Mouse (Mus musculus) lung, embryonic 14.5 days (tissue): ENCODE results near the gene Olfr450. TPM values are rescaled to one million over a fixed set of nuclear protein-coding genes. Genes with fewer than 3 reads are reported as not detected.

ENCODE experiments used
- ATAC-seq: fragments of 200-750 bp; cut with Nextera tagmentation; 2 replicates; pipeline ENCODE4 v1.8.0; 2017; ENCODE audit warnings: mild to moderate bottlenecking, moderate TSS enrichment, moderate library complexity; ENCODE audit not compliant: insufficient read depth
- DNase-seq: peaks from one replicate; pipeline ENCODE4 v3.0.0-alpha.2; 2015
- H3K27ac ChIP-seq: fragments of 300-500 bp; sonication (generic); 2 replicates; pipeline ENCODE4 v1.5.1; 2014; ENCODE audit warnings: low read depth, mild to moderate bottlenecking, moderate library complexity
- H3K27me3 ChIP-seq: fragments of 300-500 bp; sonication (generic); 2 replicates; pipeline ENCODE4 v1.6.1; 2014; ENCODE audit warnings: low read length, control low read depth; ENCODE audit not compliant: insufficient read depth
- H3K36me3 ChIP-seq: fragments of 300-500 bp; sonication (generic); 2 replicates; pipeline ENCODE4 v1.6.1; 2014; ENCODE audit warnings: control low read depth; ENCODE audit not compliant: insufficient read depth
- H3K4me1 ChIP-seq: fragments of 300-500 bp; sonication (generic); 2 replicates; pipeline ENCODE4 v1.6.1; 2014; ENCODE audit warnings: antibody characterized with exemption, control low read depth; ENCODE audit not compliant: insufficient read depth
- H3K4me2 ChIP-seq: fragments of 300-500 bp; sonication (generic); 2 replicates; pipeline ENCODE4 v1.6.1; 2014; ENCODE audit warnings: mild to moderate bottlenecking
- H3K4me3 ChIP-seq: fragments of 300-500 bp; sonication (generic); 2 replicates; pipeline ENCODE4 v1.5.1; 2014; ENCODE audit warnings: low read depth, low read length
- H3K9ac ChIP-seq: fragments of 300-500 bp; sonication (generic); 2 replicates; pipeline ENCODE4 v1.6.1; 2014
- H3K9me3 ChIP-seq: fragments of 300-500 bp; sonication (generic); 2 replicates; pipeline ENCODE4 v1.6.1; 2016; ENCODE audit warnings: low read depth, low read length, control low read depth
- CTCF ChIP-seq: IDR thresholded peaks from 2 replicates; pipeline ENCODE4 v1.5.1; 2016; ENCODE audit warnings: antibody characterized with exemption, low read depth
- WGBS: fragments of 180-500 bp; shearing (Covaris S2); extraction: QIAGEN DNeasy Blood & Tissue Kit; methylation state at CpG from one replicate; pipeline ENCODE4 v1.1.7; 2014; 5-methylcytosine and 5-hydroxymethylcytosine counted together
- polyA plus RNA-seq: library from polyadenylated mRNA; unstranded; fragments of >200 nt; fragmentation: Nextera tagmentation; extraction: Ambion mirVana; gene quantifications from 2 replicates; pipeline ENCODE4 v1.2.1, GENCODE M21; 2014

Olfr450 gene
- polyA plus RNA-seq, 1 experiment from 2014 or later, result not detected

DNA sequence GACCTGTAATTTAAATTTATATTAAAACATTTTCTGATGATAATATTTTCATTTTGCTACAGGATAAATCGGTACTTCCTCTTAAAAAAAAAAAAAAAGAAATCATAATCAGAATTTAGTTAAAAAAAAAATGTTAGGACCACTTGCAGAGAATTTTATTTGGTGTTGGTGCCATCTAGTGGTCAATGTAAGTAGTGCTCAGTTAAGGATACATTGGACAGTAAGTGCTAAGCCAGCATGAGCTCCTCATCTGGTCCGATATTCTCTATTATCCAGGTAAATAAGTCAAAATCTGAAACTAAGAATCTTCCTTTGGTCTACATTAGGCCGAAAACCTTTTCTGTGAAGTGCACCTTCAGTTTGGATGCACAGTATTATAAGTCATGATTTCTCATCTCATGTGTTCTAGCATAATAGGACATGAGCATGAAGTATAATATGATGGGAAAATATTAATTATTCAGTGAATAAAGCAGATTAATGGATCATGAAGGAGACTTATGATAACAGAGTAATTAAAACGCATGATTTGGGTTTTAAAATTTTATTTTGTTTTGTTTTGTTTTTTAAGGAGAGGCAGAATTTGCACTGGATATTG, 48.6 kb downstream of the Olfr450 start:
- no peaks in the 10 kb centered on the region for H3K4me1 ChIP-seq
- H3K4me2 ChIP-seq, result no peak overlapping the region
- H3K4me3 ChIP-seq, result no peak overlapping the region
- no peaks in the 10 kb centered on the region for H3K9me3 ChIP-seq
- no peaks in the 10 kb centered on the region for H3K36me3 ChIP-seq
- DNase-seq (peak; percentile 91), ATAC-seq (no peak; the same call in 1 of the 2 replicates)
- WGBS, result 11% methylated on average over 4 of the region's 4 CpGs
- no peak overlapping the region for H3K27ac ChIP-seq
- no peaks in the 10 kb centered on the region for H3K27me3 ChIP-seq
- TF ChIP-seq CTCF, result peak; percentile 68
- H3K9ac ChIP-seq, result no peak overlapping the region

Other genes with a start within 250 kb of the Olfr450 start
- not detected in 2 replicates for gene Tcaf3, start 214.2 kb upstream of the Olfr450 start, polyA plus RNA-seq
- 3.6 and 3.7 TPM in 2 replicates for gene Tcaf2, start 166.7 kb upstream of the Olfr450 start, polyA plus RNA-seq
- gene Tcaf1, start 101.9 kb upstream of the Olfr450 start, polyA plus RNA-seq, result 73.2 and 75.2 TPM in 2 replicates
- gene Olfr453, start 72.6 kb upstream of the Olfr450 start, polyA plus RNA-seq, result not detected in 2 replicates
- not detected in 2 replicates for gene Olfr38, start 55.5 kb upstream of the Olfr450 start, polyA plus RNA-seq
- gene Olfr452, start 26.8 kb upstream of the Olfr450 start, polyA plus RNA-seq, result not detected in 2 replicates
- gene Olfr449, start 22.4 kb downstream of the Olfr450 start, polyA plus RNA-seq, result not detected in 2 replicates
- not detected in 2 replicates for gene Olfr448, start 78.5 kb downstream of the Olfr450 start, polyA plus RNA-seq
- not detected in 2 replicates for gene Olfr447, start 96.9 kb downstream of the Olfr450 start, polyA plus RNA-seq
- not detected in 2 replicates for gene Olfr446, start 109.4 kb downstream of the Olfr450 start, polyA plus RNA-seq
- not detected in 2 replicates for gene Olfr444, start 137.1 kb downstream of the Olfr450 start, polyA plus RNA-seq